Mouse (Mus musculus) erythroblast, embryonic 14.5 days (primary cell): Measurements from ENCODE around the gene Alox5.

Experiments
- GATA1 ChIP-seq: IDR thresholded peaks from 2 replicates; pipeline ENCODE4 v1.6.1; 2012; ENCODE audit warnings: low read length, inconsistent platforms, mixed read lengths
- TAL1 ChIP-seq: IDR thresholded peaks from 3 replicates; pipeline ENCODE4 v1.6.1; 2012; ENCODE audit warnings: low read length, inconsistent platforms, mixed read lengths

DNA sequence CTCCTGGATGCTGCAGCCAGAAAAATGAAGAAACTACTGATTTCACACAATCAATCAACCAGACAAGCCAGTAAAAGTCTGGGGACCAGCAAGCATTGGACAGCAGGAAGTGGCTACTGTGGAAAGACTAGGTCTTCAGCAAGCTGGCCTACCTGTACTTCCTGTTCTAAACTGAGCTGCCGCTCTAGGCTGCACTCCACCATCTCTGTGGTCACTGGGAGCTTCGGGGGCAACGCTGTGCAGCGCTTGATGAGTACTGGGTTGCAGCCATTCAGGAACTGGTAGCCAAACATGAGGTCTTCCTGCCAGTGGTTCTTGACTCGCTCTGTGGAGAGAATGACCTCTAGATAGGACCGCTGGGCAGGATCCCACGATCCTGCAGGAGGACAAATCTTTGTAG is 38.0 kb downstream of the Alox5 start:
- TF ChIP-seq GATA1, result no peak
- no peak for TF ChIP-seq TAL1
